Mouse (Mus musculus) embryo, embryonic 11 days (tissue): Measurements from ENCODE around the gene Pbx1.

Experiments
- DNase-seq: peaks from one replicate; pipeline ENCODE4 v3.0.0-alpha.2; 2015

Gene Pbx1

DNA sequence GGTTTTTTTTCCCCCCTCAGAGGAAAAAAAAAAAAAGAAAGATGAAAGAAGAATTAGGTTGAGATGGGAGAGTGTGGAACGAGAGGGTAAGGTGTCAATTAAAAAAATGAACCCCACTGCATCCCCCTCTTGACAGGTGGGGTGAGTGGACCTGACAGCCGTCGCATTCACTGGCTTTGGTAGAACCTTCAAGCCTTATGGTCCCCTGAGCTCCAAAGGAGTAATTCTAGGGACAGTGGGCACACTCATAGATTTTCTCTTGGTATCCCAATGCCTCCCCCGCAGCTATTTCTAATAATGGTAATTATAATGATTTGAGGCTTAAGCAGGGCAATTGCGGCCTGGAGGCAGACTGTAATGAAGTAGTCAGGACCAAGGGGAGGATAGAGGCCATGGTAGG, 167.0 kb downstream of the Pbx1 start:
- DNase-seq = no peak

DNA sequence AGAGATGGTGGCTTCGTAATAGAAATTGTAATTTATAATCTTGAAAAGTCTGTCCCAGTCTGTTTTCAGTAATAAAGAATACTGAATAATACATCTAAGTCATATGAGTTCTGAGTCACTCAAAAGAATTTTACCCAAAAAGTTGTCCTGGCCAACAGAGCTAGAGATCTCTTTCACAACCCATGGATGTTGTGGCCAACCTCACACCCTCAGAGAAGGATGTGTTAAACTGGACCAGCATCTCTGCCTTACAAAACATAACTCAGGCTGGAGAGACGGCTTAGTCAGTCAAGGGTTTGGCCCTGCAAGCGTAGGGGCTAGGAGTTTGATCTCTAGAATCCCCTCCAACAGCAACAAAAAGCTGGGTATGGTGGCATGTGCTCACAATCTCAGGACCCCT, 171.7 kb downstream of the Pbx1 start:
- no peak for DNase-seq

DNA sequence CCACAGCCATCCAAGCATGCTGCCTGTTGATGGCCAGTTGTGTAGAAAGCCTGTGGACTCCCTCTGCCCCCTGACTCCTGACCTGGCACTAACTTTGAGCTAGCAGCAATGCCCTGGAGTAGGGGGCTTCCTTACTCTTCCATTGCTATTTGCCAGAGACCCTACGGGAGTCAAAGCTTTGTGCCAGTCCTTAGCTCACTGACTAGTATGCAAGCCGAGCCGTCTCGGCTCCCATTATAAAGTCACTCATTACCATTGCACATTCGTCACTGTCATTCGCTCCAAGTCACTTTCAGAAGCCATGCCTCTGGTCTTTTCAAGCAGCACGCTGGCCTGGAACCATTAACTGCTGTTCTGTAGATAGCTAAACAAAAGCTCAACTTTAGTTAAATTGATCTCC, 173.2 kb downstream of the Pbx1 start:
- peak; percentile 44 for DNase-seq

DNA sequence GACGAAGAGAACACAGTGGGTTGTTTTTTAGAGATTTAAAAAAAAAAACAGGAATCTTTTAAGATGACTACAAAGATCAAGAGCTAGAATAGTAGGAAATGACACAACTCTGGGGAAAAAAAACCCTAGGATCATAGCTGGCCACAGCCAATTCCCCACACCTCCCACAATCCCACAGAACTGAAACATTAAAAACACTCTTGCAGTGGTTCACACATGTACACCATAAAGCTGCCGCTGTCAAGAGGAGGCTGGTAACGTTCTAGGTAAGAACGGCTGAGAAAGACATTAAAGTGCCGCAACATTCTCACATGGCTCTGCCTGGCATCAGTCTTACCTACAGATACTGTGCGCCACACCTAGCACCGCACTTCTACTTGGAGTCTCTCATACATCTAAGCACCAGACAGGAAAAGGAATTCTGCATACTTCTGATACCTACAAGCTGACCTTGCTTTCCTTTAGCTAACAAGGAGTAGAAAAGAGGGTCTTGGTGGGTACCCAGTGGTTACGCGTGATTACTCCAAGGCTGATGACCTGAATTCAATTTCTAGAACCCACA, 176.6 kb downstream of the Pbx1 start:
- no peak for DNase-seq

DNA sequence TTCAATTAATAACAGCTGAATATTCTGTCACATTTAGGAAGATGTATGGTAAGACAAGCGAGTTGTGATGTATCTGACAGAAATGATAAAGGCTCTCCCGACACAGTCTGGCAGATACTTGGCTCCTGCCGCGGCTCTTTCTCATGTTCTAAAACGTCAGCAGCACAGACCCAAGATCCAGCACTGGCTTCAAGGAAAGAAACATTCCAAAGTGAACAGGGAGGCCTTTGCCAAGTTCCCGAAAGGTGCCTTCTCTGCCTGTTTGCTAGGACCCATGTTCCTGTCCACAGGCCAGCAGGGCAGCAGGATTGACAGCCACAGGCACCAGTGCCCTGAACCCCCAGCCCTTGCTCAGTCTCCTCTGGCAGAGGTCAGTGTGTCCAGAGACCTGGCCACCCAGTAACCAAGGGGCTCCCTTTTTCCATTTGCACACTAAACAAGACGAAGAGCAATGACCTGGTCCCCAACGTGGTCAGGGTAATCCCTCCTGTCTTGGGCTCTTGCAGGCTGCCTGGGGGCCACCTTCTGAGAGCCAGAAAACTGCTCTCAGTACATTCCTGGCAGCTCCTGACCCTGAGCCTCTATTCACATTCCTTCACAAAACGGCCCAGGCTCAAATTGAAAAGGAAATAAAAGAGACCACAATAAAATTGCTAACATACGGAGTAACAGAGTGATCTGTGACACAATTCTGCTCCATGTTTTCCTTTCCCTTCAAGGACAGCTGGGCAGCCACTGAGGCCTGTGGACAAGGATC, 184.9 kb downstream of the Pbx1 start:
- no peak for DNase-seq

DNA sequence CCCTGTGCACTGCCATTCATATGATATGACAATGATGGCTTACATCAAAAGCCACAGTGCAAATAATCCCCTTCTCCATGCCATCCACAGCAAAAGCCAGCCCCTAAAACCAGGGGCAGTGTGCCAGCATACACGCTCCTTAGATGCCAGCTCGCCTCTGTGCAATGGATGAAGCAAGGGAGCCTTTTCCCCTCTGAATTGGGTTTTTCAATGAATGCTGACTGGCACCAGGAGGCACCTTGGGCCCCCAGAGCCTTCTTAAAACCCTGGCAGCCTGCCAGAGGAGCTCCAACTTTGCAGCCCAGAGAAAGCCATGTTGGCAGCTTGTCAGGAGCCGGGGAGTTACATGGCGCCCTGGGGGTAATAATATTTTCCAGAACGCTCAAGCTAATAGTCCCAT, 186.5 kb downstream of the Pbx1 start:
- no peak for DNase-seq

DNA sequence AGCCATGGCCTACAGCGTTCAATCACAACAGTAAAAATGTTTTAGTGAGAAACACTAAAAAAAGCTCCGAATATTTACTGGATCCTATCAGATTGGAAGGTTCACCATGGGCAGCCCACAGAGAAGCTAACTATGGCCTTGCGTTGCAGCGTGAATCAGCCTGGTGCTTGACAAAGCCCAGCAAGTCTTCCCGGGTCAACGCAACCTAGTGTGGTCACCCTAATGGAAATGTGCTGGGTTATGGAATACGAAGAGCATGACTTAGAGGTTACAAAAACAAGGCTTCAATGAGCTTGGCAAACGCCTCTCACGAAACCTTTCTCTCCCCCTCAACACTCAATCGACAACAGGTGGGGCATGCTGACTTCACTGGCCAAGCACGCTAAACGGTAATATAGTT, 188.3 kb downstream of the Pbx1 start:
- no peak for DNase-seq

DNA sequence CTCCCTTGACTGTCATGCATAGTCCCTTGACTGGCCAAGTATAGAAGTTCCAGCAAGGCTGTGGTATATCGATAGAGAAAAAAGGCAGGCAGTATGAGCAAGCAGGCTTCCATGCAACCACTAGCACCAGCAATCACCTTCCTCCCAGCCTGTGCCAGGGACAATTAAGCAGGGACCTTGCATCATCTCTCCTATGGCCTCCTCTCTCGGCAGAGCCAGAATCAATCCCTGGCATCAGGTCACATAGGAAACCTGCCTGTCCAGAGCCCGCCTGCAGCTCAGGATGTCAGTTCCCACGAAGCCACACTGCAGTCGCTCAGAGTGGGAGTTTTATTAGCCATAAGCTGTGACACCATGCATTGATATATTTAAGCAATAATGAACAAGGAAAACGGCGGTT, 189.0 kb downstream of the Pbx1 start:
- DNase-seq = no peak

DNA sequence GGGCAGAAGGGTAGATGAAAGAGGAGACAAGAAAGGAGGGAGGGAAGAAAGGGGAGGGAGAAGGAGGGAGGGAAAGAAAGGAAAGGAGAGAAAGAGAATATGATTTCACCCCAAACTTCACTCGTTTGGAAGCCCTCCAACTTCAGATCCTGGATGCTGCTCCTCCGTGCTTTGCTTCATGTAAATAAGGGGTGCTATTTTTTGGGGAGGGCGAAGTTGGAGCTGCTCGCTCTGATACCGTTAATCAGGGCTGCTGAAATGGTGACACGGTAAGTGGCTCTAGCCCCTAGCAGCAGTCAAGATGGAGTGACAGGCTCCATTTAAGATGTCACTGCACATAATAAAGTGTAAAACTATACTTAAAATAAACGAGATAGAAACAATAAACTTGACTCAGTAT, 190.8 kb downstream of the Pbx1 start:
- DNase-seq = no peak

DNA sequence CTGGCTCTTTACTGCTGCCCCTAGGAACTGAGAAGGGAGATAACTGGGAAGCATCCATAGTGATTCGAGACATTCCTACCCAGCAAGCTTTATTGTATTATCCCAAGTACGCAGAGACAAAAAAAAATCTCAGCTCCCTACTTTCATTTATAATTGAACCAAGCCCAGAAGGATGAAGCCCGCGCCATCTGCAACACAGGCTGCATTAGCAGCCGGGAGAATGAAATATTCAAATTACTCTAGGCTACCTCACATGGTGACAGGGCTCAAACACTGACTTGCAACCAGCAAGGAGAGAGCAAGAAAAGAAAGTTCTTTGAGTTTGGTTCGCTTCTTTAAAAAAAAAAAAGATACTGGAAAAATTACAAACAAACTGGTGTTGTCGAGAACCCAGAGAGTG, 191.2 kb downstream of the Pbx1 start:
- no peak for DNase-seq

DNA sequence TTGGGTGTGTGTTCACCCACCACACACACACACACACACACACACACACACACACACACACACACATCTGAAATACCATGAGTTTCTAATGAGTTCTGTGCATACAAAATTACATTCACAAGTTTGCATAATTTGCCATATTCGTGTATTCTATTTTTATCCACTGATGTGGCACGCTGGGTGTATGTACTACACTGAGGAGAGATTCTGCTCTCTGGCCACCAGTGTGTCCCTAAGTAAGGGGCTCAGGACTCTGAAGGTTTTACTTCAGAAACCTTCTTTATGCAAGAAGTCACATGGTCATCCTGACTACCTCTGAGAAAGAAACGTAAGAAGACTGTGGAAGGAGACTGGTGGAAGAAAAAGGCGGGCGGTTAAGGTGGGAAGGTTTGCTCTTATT, 191.7 kb downstream of the Pbx1 start:
- DNase-seq = no peak

DNA sequence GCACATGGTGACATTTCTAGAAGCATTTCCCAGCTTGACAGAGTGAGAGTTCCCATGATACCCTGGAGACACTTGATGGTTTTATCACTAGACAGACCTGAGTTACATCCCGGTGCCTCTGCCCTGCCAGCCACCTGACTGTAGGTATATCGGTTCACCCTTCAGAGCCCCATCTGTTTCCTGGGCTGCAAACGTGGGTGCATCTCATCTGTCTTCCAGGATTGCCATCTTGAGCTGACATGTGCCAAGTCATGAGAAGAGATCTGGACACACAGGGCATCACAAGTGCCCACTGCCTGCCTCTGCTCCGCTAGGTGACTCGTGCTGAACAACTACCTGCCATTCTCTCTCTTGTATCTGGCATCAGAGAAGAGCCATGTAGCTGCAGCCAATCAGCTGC, 196.0 kb downstream of the Pbx1 start:
- DNase-seq = no peak

DNA sequence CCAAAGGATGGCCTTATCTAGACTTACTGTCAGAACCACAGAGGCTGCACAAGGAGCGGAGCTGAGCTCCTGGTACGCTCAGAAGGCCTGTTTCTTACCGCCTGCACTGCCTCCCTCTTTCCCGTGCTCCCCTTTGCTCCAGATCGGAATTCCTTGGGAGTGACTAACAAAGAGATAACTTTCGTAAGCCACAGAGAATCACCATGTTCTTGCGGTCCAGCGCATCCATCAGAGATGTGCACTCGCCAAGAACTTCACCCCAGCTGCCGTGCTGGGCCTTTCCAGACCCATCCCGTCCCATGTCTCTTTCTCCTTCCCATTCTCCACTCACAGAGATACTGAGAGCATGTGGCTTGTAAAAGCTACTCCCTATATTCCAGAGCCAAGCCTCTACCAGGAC, 197.7 kb downstream of the Pbx1 start:
- no peak for DNase-seq

DNA sequence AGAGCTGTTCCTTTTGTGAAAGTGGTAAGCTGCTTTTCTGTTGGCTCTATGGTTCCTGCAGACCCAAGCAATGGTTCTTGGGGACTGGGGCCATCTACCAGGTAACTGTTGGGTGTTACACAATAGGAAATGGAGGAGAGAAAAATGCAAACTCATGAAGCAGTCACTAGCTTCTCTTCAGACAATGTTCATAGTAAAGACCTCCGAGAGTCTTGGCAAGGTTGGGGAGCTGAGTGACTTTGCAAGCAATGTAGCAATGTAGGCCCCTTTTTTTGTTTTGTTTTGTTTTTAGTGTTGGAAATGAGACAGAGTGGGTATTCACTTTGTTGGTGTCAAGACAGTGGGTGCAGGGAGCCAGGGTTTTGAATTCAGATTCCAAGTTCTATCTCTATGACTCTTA, 198.9 kb downstream of the Pbx1 start:
- DNase-seq = no peak

DNA sequence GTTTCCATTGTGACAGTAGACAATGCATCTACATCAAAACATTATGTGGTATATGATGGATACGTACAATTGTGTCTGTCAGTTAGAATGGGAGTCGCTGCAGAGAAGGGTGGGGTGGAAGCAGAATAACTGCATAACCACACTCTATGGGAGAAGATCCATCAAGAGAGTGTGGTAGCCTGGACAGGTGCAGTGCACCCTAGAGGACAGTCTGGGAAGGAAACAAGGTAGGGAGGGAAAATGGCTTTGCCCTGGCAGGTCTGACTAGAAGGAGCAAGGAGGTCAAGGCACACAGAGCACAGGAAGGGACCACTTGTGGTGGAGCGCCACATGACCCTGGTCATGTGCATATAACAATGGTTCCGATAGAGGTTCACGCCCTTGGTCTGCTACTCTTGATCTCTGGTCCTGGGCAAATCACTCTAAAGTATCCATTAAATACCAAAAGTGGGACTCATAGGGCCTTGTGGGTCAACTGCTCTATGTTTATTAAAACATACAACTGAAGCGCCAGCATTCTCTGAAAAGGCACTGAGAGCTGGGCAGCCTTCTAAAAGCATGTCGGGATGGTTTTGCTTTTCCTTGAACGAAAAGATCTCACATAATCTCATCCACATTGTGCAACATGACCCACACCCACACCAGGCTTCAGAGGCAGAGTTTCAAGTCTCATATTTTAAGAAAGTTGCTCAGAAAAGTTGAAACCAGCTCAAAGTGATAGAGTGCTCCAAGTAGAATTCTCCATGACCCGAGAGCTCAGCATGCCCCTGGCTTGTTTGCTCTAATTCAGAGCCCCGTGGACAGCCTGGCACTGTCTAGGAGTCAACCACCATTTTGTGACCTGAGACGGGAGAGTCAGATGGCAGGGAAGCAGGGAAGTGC, 200.3 kb downstream of the Pbx1 start:
- DNase-seq = no peak

DNA sequence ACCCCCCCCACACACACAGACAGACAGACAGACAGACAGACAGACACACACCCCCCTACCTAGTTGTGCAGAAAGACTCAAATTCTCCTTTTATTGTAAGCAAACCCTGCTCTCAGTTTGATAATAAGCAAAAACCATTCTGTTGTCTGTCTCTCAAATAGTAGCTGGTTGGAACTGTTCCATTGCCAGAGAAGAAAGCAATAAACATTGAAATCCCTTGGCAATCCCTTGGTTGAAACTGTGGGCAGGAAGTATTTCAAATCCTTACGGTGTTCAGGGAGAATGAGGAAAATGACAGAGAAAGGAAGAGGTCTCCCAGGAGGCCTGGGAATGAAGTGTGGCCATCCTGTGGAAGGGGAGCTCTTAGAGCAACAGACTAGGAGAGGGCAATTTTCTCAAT, 201.2 kb downstream of the Pbx1 start:
- DNase-seq = no peak

DNA sequence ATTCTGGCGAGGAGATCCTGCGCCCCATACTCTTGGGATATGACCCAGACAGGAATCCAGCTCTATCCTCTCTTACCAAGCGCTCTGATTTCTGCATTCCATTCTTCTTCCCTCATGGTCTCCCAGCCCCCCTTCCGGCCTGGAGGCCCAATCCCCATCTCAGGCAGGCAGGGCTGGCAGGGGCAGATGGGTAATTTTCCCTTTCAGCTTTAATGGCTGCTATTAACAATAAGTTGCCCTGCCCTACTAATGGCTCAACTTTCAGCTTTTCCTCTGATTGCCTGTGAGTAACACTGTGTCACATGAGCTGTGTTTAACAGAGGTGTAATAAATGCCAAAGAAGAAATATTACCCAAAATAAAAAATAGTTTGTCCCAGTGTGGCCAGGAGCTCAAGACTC, 201.9 kb downstream of the Pbx1 start:
- peak; percentile 73 for DNase-seq

DNA sequence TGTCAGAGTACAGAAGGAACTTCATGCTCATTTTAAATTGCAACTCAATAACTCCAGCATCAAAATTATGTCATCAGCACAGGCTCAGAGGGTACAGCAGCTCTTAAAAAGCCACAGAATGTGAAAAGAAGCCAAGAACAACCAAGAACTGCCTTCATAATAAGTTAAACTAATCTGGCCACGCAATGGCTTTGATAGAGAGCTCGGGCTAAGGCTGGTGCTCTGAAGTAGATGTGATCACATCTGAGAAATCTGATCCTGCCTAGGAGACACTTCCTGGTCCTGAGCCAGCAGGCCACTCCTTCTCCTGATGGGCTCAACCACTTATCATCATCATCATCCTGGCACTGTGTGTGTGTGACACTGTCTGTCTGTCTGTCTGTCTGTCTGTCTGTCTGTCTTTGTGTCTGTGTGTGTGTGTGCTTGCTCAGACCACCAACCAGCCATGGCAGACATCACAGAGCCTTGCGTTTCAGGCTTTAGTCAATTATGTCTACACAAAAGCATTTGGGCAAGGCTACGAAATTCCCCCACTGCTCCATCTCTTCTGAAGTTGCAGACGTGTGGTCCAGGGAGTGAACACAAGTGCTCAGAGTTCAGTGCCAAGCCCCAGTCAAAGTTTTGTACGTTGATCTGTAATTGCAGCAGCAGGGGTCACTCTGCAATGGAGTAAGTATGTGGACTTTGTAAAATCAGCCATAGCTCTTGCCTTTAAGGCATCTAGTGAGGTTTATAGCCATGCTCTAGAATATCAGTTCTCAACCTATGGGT, 203.1 kb downstream of the Pbx1 start:
- no peak for DNase-seq

DNA sequence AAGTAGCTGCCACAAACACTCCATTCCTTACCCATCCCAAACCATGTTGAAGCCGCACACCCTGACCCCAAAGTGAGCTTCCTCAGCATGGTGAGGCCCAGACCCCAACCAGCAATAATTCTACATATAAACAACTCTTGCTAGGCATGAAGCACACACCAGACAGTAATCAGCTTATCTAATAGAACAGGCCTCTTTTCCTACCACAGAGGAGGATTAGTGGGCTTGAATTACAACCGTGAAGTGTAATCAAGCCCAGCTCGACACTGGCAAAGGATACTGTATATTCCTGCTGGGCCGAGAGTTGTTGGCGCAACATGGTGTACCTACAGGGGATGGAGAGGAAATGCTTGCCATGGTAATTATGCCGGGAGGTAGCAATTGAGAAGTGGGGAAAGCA, 205.9 kb downstream of the Pbx1 start:
- no peak for DNase-seq

DNA sequence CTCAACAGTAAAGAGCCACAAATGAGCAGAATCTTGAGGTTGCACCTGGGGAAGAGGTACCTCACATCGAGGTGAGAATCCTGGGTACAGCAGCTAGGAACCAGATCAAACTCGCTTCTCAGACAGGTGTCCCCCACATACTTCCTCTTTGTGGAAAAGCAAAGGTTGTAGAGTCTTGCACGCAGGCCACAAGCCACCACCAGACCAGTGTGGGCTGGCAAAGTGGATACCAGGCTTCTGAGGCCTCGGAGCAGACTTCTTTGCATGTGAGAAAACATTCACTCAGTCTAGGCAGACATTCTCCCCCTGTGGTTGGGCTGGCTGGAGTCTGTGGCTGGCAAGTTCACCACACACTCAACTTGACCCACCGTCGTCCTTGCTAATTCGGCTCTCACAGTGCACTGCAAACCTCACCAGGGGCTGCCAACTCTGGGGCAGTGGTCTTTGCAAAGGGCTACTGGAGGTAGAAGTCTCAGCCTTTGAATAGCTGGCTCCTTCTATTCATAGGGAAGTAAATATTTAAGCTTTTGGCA, 206.4 kb downstream of the Pbx1 start:
- DNase-seq = no peak

DNA sequence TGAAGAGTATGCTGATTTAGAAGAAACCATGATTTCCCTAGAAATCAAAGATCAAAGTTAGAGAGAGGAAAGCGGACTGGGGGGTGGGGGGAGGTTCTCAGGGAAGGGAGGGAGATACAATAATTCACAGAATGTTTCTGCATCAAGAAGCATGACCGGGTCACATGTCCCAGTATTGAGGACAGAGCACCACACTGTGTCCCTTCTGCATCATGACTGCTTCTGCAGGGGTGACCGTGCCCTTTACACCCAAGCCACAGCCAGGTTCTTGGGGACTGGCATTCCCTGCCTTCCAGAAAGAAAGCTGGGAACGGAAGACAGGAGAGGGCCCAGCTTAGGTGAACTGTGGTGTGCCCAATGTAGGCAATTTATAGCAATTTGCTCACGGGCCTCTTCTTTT, 207.9 kb downstream of the Pbx1 start:
- DNase-seq = no peak

DNA sequence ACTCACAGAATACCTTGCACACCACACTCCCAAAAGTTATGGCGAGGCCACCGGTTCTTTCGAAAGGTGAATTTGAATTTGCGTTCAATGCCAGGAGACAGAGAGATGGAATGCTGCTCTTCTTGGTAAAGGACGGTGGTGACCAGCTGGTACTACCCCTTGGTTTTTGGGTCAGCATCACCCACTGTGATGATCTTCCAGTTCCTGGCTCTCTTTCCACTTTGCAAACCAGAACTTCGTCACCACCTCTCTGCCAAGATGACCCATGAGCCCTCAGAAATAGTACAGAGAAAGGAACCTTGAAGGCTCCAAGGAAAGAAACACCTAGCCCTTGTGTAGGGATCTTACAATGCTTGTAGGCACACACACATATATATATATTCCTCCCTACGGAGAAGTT, 209.3 kb downstream of the Pbx1 start:
- DNase-seq = no peak

DNA sequence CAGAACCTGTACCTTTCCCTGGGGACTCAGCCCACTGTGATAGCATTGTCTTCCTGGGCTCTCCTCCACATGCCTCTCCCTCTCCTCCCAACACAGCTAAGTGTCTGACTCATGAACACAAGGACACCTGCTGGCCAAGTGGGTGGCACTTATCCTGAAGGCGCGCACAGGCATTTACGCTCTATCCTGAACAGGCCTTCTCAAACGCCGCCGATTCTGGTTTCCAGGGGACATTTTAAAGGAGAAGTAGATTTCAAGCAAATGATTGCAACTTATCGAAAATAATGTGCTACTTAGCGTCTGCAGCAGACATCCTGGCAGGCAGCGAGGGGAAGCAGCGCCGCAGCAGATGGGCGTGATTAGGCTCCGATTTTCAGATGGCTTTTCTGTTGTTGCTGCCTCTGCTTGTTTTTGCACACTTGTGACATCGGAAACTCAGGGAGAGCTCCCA, 211.0 kb downstream of the Pbx1 start:
- no peak for DNase-seq
